Mouse (Mus musculus) lung, postnatal 0 days (tissue): ENCODE measurements around the gene Tmprss13.

Source experiments
- CTCF ChIP-seq: IDR thresholded peaks from 2 replicates; pipeline ENCODE4 v1.5.1; 2016; ENCODE audit warnings: antibody characterized with exemption, mild to moderate bottlenecking
- EP300 ChIP-seq: IDR thresholded peaks from 2 replicates; pipeline ENCODE4 v1.6.1; 2016; ENCODE audit warnings: antibody characterized with exemption, mild to moderate bottlenecking, control low read depth

GRCm38 (mm10) chr9:45326390-45326789, 7.5 kb downstream of the Tmprss13 start:
- TF ChIP-seq EP300: no peak
- no peak for TF ChIP-seq CTCF
